8 mouse cellular contexts compared by ENCODE assay signal in genomic region chr1:87214748-87215147, GRCm38 (mm10). TPM values are rescaled to one million over a fixed set of nuclear protein-coding genes. Genes with fewer than 3 reads are reported as not detected.
DNase-seq lines count a peak whose midpoint lies in the region; ATAC-seq and TF ChIP-seq lines count a peak whose summit lies in the region.

No protein-coding gene starts in this region.

- no peak for TF ChIP-seq POLR2A in heart, adult 2 months (IDR thresholded peaks at IDR 0.05; ENCODE audit: insufficient read depth, low read depth, low read length)

- DNase-seq in heart, adult 2 months, result no peak
- no peak for DNase-seq in heart, postnatal 36 days
- peak; percentile 35 for DNase-seq in 3T3-L1 (ENCODE audit: low read depth, low spot score)
- DNase-seq in liver, embryonic 11.5 days (ENCODE audit: low spot score), result no peak
- peak; percentile 40 for DNase-seq in yolk sac, embryonic 10.5 days (ENCODE audit: low spot score)
- no peak for DNase-seq in embryo, embryonic 9.5 days (ENCODE audit: extremely low spot score)
- DNase-seq in cerebellum, adult 11 months, result no peak

- no peak for TF ChIP-seq EP300 in heart, adult 2 months (IDR thresholded peaks at IDR 0.05; ENCODE audit: insufficient read depth, low read depth, low read length)

- ATAC-seq in embryonic facial prominence, embryonic 15.5 days (ENCODE audit: insufficient number of reproducible peaks, low FRiP score, low TSS enrichment, low read depth), result no peak
- no peak for ATAC-seq in liver, embryonic 11.5 days (replicated peaks; ENCODE audit: low FRiP score)

- peak overlapping the region; percentile 55 for H3K4me3 ChIP-seq in heart, adult 2 months
- H3K4me3 ChIP-seq in embryonic facial prominence, embryonic 15.5 days (replicated peaks), result peak overlapping the region; percentile 87
- peak overlapping the region; percentile 92 for H3K4me3 ChIP-seq in liver, embryonic 11.5 days (ENCODE audit: low read depth, low read length)

- 9% methylated on average over 4 of the region's 4 CpGs for WGBS in heart, adult 2 months
- WGBS in embryonic facial prominence, embryonic 15.5 days, result 15% methylated on average over 4 of the region's 4 CpGs
- 19% methylated on average over 4 of the region's 4 CpGs for WGBS in liver, embryonic 11.5 days

- peaks cover 10% of the 10 kb centered on the region for H3K4me1 ChIP-seq in heart, adult 2 months (ENCODE audit: control insufficient read depth, insufficient read depth, low read length)
- H3K4me1 ChIP-seq in embryonic facial prominence, embryonic 15.5 days, result peaks cover 23% of the 10 kb centered on the region
- peaks cover 22% of the 10 kb centered on the region for H3K4me1 ChIP-seq in liver, embryonic 11.5 days (replicated peaks; ENCODE audit: control insufficient read depth, insufficient read depth, low read length)

- peak overlapping the region; percentile 31 for H3K9ac ChIP-seq in heart, adult 2 months (ENCODE audit: low read depth, low read length)
- H3K9ac ChIP-seq in embryonic facial prominence, embryonic 15.5 days, result peak overlapping the region; percentile 98
- peak overlapping the region; percentile 99 for H3K9ac ChIP-seq in liver, embryonic 11.5 days (ENCODE audit: low read depth, low read length)

- intact Hi-C loops in heart, adult 2 months (cut with DNase I), result no loop called here
- intact Hi-C loops in heart, postnatal 36 days (cut with DNase I), result no loop called here

- no peaks in the 10 kb centered on the region for H3K9me3 ChIP-seq in embryonic facial prominence, embryonic 15.5 days (replicated peaks)
- H3K9me3 ChIP-seq in liver, embryonic 11.5 days (ENCODE audit: control insufficient read depth, low read length), result no peaks in the 10 kb centered on the region

- peak overlapping the region; percentile 96 for H3K27ac ChIP-seq in heart, adult 2 months
- H3K27ac ChIP-seq in embryonic facial prominence, embryonic 15.5 days (replicated peaks), result peak overlapping the region; percentile 99
- H3K27ac ChIP-seq in liver, embryonic 11.5 days (ENCODE audit: low read depth, low read length), result peak overlapping the region; percentile 99

- TF ChIP-seq CTCF in heart, adult 2 months (IDR thresholded peaks at IDR 0.05), result no peak

- H3K4me2 ChIP-seq in embryonic facial prominence, embryonic 15.5 days (replicated peaks), result peak overlapping the region; percentile 55
- H3K4me2 ChIP-seq in liver, embryonic 11.5 days, result peak overlapping the region; percentile 77

- peaks cover 21% of the 10 kb centered on the region for H3K36me3 ChIP-seq in heart, adult 2 months (ENCODE audit: control insufficient read depth, insufficient read depth, low read length)
- peaks cover 13% of the 10 kb centered on the region for H3K36me3 ChIP-seq in embryonic facial prominence, embryonic 15.5 days
- H3K36me3 ChIP-seq in liver, embryonic 11.5 days (ENCODE audit: control insufficient read depth, insufficient read depth, low read length), result peaks cover 4% of the 10 kb centered on the region; the same call in 1 of the 2 replicates

- H3K27me3 ChIP-seq in heart, adult 2 months (ENCODE audit: control insufficient read depth, insufficient read depth, low read length), result no peaks in the 10 kb centered on the region
- H3K27me3 ChIP-seq in embryonic facial prominence, embryonic 15.5 days, result no peaks in the 10 kb centered on the region
- no peaks in the 10 kb centered on the region for H3K27me3 ChIP-seq in liver, embryonic 11.5 days (replicated peaks; ENCODE audit: control insufficient read depth, insufficient read depth, low read length)

- peaks cover 5% of the 10 kb centered on the region for H3K79me2 ChIP-seq in heart, adult 2 months (replicated peaks; ENCODE audit: control insufficient read depth, insufficient read depth, low read length)

RNA-seq across cellular contexts. Expression of gene Eif4e2, which starts 1.0 kb away (rescaled TPM):
- 10 to 100 TPM; 44.1 to 47.2 TPM for total RNA-seq in heart, adult 2 months (2021)
- 25.8 and 37.2 TPM in 2 replicates for polyA plus RNA-seq in heart, adult 2 months (2012; rRNA removed)
- 10 to 100 TPM; 42.9 to 50.8 TPM for total RNA-seq in heart, postnatal 36 days (2021)
- polyA plus RNA-seq in embryonic facial prominence, embryonic 15.5 days (2015; fragmentation: Nextera tagmentation; extraction: Ambion mirVana), result 164 and 167 TPM in 2 replicates
- polyA plus RNA-seq in liver, embryonic 11.5 days (2014; fragmentation: Nextera tagmentation; extraction: Ambion mirVana), result 151 and 152 TPM in 2 replicates

RNA-seq across cellular contexts. Expression of gene Chrng, which starts 10.3 kb away (rescaled TPM):
- total RNA-seq in heart, adult 2 months (2021), result not detected
- not detected in 2 replicates for polyA plus RNA-seq in heart, adult 2 months (2012; rRNA removed)
- total RNA-seq in heart, postnatal 36 days (2021), result not detected
- 24.4 and 34.2 TPM in 2 replicates for polyA plus RNA-seq in embryonic facial prominence, embryonic 15.5 days (2015; fragmentation: Nextera tagmentation; extraction: Ambion mirVana)
- polyA plus RNA-seq in liver, embryonic 11.5 days (2014; fragmentation: Nextera tagmentation; extraction: Ambion mirVana), result 0.55 and 0.62 TPM in 2 replicates

RNA-seq across cellular contexts. Expression of gene Chrnd, which starts 24.3 kb away (rescaled TPM):
- not detected for total RNA-seq in heart, adult 2 months (2021)
- not detected in 2 replicates for polyA plus RNA-seq in heart, adult 2 months (2012; rRNA removed)
- not detected for total RNA-seq in heart, postnatal 36 days (2021)
- polyA plus RNA-seq in embryonic facial prominence, embryonic 15.5 days (2015; fragmentation: Nextera tagmentation; extraction: Ambion mirVana), result 9.0 and 12.3 TPM in 2 replicates
- 0.08 TPM in 1 of 2 replicates, not detected in the other for polyA plus RNA-seq in liver, embryonic 11.5 days (2014; fragmentation: Nextera tagmentation; extraction: Ambion mirVana)

RNA-seq across cellular contexts. Expression of gene Prss56, which starts 31.6 kb away (rescaled TPM):
- total RNA-seq in heart, adult 2 months (2021), result not detected
- polyA plus RNA-seq in heart, adult 2 months (2012; rRNA removed), result not detected in 2 replicates
- total RNA-seq in heart, postnatal 36 days (2021), result not detected
- 0.20 and 0.21 TPM in 2 replicates for polyA plus RNA-seq in embryonic facial prominence, embryonic 15.5 days (2015; fragmentation: Nextera tagmentation; extraction: Ambion mirVana)
- not detected in 2 replicates for polyA plus RNA-seq in liver, embryonic 11.5 days (2014; fragmentation: Nextera tagmentation; extraction: Ambion mirVana)

RNA-seq across cellular contexts. Expression of gene Efhd1, which starts 49.4 kb away (rescaled TPM):
- 1 to 10 TPM; 3.1 to 5.1 TPM for total RNA-seq in heart, adult 2 months (2021)
- 6.6 and 12.3 TPM in 2 replicates for polyA plus RNA-seq in heart, adult 2 months (2012; rRNA removed)
- total RNA-seq in heart, postnatal 36 days (2021), result 1 to 10 TPM; 2.5 to 3.7 TPM
- 2.8 and 3.0 TPM in 2 replicates for polyA plus RNA-seq in embryonic facial prominence, embryonic 15.5 days (2015; fragmentation: Nextera tagmentation; extraction: Ambion mirVana)
- polyA plus RNA-seq in liver, embryonic 11.5 days (2014; fragmentation: Nextera tagmentation; extraction: Ambion mirVana), result not detected in 2 replicates

Comparison
In these comparisons a context has a peak if more than half of its experiments do, and no peak if none do; other contexts are left out.
1. DNase-seq: peak in 3T3-L1 (single experiment) and yolk sac, embryonic 10.5 days (single experiment); none in heart, adult 2 months (0 of 2), heart, postnatal 36 days (0 of 2), liver, embryonic 11.5 days (single experiment), embryo, embryonic 9.5 days (single experiment) and cerebellum, adult 11 months (single experiment).
2. H3K9ac ChIP-seq: peak in every context shown above with its lines; median percentile 99 in liver, embryonic 11.5 days; 98 in embryonic facial prominence, embryonic 15.5 days; 31 in heart, adult 2 months.
3. RNA of gene Chrng, which starts 10.3 kb away (polyA plus RNA-seq): 24.4 to 34.2 TPM in embryonic facial prominence, embryonic 15.5 days; 0.55 to 0.62 TPM in liver, embryonic 11.5 days and not detected in heart, adult 2 months; every median in the first group is over 10 times any median in the second.
4. Peak in every context shown above with its lines, with median percentiles within 50 percentile points of each other: H3K27ac ChIP-seq and H3K4me3 ChIP-seq.